Mouse (Mus musculus) embryo, embryonic 10.5 days (tissue): ENCODE measurements around the gene Pde10a.
A peak's percentile ranks its signal among the peaks of the same experiment; 100 is the strongest.

ENCODE experiments used
- DNase-seq: peaks from one replicate; pipeline ENCODE4 v3.0.0-alpha.2; 2015; ENCODE audit warnings: low spot score

The Pde10a gene

GRCm38 (mm10) chr17:8801083-8801854, 276.1 kb downstream of the Pde10a start:
- peak; percentile 75 for DNase-seq

- DNase-seq = no peak
These were observed 276.6 kb downstream of the Pde10a start for GRCm38 (mm10) chr17:8801855-8802104.

- DNase-seq = no peak
These were observed 277.2 kb downstream of the Pde10a start for GRCm38 (mm10) chr17:8802161-8802888.

GRCm38 (mm10) chr17:8802889-8803799, 278.0 kb downstream of the Pde10a start:
- peak; percentile 56 for DNase-seq

GRCm38 (mm10) chr17:8807345-8807744, 282.2 kb downstream of the Pde10a start:
- DNase-seq = peak; percentile 81

- DNase-seq = no peak
These were observed 284.6 kb downstream of the Pde10a start for GRCm38 (mm10) chr17:8809771-8810170.

GRCm38 (mm10) chr17:8810201-8810600, 285.0 kb downstream of the Pde10a start:
- no peak for DNase-seq

GRCm38 (mm10) chr17:8812228-8812865, 287.2 kb downstream of the Pde10a start:
- peak; percentile 41 for DNase-seq

GRCm38 (mm10) chr17:8813773-8814491, 288.8 kb downstream of the Pde10a start:
- DNase-seq = no peak

GRCm38 (mm10) chr17:8815376-8815775, 290.2 kb downstream of the Pde10a start:
- no peak for DNase-seq

- DNase-seq = no peak
These were observed 290.7 kb downstream of the Pde10a start for GRCm38 (mm10) chr17:8815864-8816263.

GRCm38 (mm10) chr17:8818675-8819074, 293.5 kb downstream of the Pde10a start:
- no peak for DNase-seq

- no peak for DNase-seq
These were observed 298.4 kb downstream of the Pde10a start for GRCm38 (mm10) chr17:8823548-8823947.

GRCm38 (mm10) chr17:8827204-8827603, 302.0 kb downstream of the Pde10a start:
- no peak for DNase-seq

- DNase-seq = no peak
These were observed 305.8 kb downstream of the Pde10a start for GRCm38 (mm10) chr17:8831001-8831400.

GRCm38 (mm10) chr17:8836292-8836691, 311.1 kb downstream of the Pde10a start:
- no peak for DNase-seq

- DNase-seq = no peak
These were observed 313.1 kb downstream of the Pde10a start for GRCm38 (mm10) chr17:8838252-8838651.

- DNase-seq = no peak
These were observed 314.3 kb downstream of the Pde10a start for GRCm38 (mm10) chr17:8839237-8840011.

- DNase-seq = peak; percentile 29
These were observed 315.9 kb downstream of the Pde10a start for GRCm38 (mm10) chr17:8841094-8841493.

GRCm38 (mm10) chr17:8841897-8842540, 316.8 kb downstream of the Pde10a start:
- DNase-seq = no peak
